Mouse (Mus musculus): Measurements from ENCODE around the gene Ckap5. TPM values are rescaled to one million over a fixed set of nuclear protein-coding genes. Genes with fewer than 3 reads are reported as not detected.
"Not testable (repeated sequence)": the region's sequence is repeated elsewhere in the genome, so short reads cannot be mapped to it uniquely, and the experiment has no call there.

Ckap5 gene
- 100 to 1,000 TPM; 121 to 126 (median 123) TPM for total RNA-seq (2022)

- peak; percentile 92 for DNase-seq (ENCODE audit: low spot score in 2 of 2)
Observed at GRCm38 (mm10) chr2:91526294-91527146, at the start of gene Ckap5. Ckap5 (plus strand) TSS chr2:91526762.

GRCm38 (mm10) chr2:91476841-91477240, 49.7 kb upstream of the Ckap5 start:
- DNase-seq (ENCODE audit: low spot score in 2 of 2): no peak

- no peak for DNase-seq (ENCODE audit: low spot score in 2 of 2)
Observed at GRCm38 (mm10) chr2:91480399-91480801, 46.2 kb upstream of the Ckap5 start.

- peak; percentile 61 to 66 for DNase-seq (ENCODE audit: low spot score in 2 of 2)
Observed at GRCm38 (mm10) chr2:91480805-91481514, 45.6 kb upstream of the Ckap5 start.

GRCm38 (mm10) chr2:91484698-91485097, 41.9 kb upstream of the Ckap5 start:
- no peak for DNase-seq (ENCODE audit: low spot score in 2 of 2)

- no peak for DNase-seq (ENCODE audit: low spot score in 2 of 2)
Observed at GRCm38 (mm10) chr2:91485256-91485655, 41.3 kb upstream of the Ckap5 start.

GRCm38 (mm10) chr2:91487295-91487694, 39.3 kb upstream of the Ckap5 start:
- DNase-seq (ENCODE audit: low spot score in 2 of 2): not testable (repeated sequence)

GRCm38 (mm10) chr2:91492071-91492635, 34.4 kb upstream of the Ckap5 start:
- no peak for DNase-seq (ENCODE audit: low spot score in 2 of 2)

GRCm38 (mm10) chr2:91493981-91494380, 32.6 kb upstream of the Ckap5 start:
- DNase-seq (ENCODE audit: low spot score in 2 of 2): no peak

GRCm38 (mm10) chr2:91498093-91498719, 28.4 kb upstream of the Ckap5 start:
- no peak for DNase-seq (ENCODE audit: low spot score in 2 of 2)

GRCm38 (mm10) chr2:91508076-91508475, 18.5 kb upstream of the Ckap5 start:
- DNase-seq (ENCODE audit: low spot score in 2 of 2): no peak

GRCm38 (mm10) chr2:91517186-91517585, 9.4 kb upstream of the Ckap5 start:
- DNase-seq (ENCODE audit: low spot score in 2 of 2): peak; percentile 22 to 44

- DNase-seq (ENCODE audit: low spot score in 2 of 2): peak in 1 of 2 experiments; percentile 29
Observed at GRCm38 (mm10) chr2:91527147-91527486, 555 bp downstream of the Ckap5 start.

- DNase-seq (ENCODE audit: low spot score in 2 of 2): peak; percentile 46 to 56
Observed at GRCm38 (mm10) chr2:91537588-91538205, 11.1 kb downstream of the Ckap5 start.

GRCm38 (mm10) chr2:91568125-91568524, 41.6 kb downstream of the Ckap5 start:
- DNase-seq (ENCODE audit: low spot score in 2 of 2): no peak

- DNase-seq (ENCODE audit: low spot score in 2 of 2): peak; percentile 19 to 35
Observed at GRCm38 (mm10) chr2:91580894-91581293, 54.3 kb downstream of the Ckap5 start.

GRCm38 (mm10) chr2:91586242-91586641, 59.7 kb downstream of the Ckap5 start:
- no peak for DNase-seq (ENCODE audit: low spot score in 2 of 2)

GRCm38 (mm10) chr2:91600475-91600874, 73.9 kb downstream of the Ckap5 start:
- DNase-seq (ENCODE audit: low spot score in 2 of 2): peak in 1 of 2 experiments; percentile 34

GRCm38 (mm10) chr2:91602389-91602788, 75.8 kb downstream of the Ckap5 start:
- no peak for DNase-seq (ENCODE audit: low spot score in 2 of 2)

- not testable (repeated sequence) for DNase-seq (ENCODE audit: low spot score in 2 of 2)
Observed at GRCm38 (mm10) chr2:91609370-91609769, 82.8 kb downstream of the Ckap5 start.

GRCm38 (mm10) chr2:91622356-91622755, 95.8 kb downstream of the Ckap5 start:
- no peak for DNase-seq (ENCODE audit: low spot score in 2 of 2)
